ENCODE assay signal across 7 mouse cellular contexts in genomic region chr16:91465505-91466240, GRCm38 (mm10). TPM values are rescaled to one million over a fixed set of nuclear protein-coding genes. Genes with fewer than 3 reads are reported as not detected.
A peak's percentile ranks its signal among the peaks of the same experiment; 100 is the strongest.
DNase-seq lines count a peak whose midpoint lies in the region; ATAC-seq and TF ChIP-seq lines count a peak whose summit lies in the region.

No protein-coding gene starts in this region.

- peak overlapping the region; percentile 51 for H3K9ac ChIP-seq in lung, postnatal 0 days (replicated peaks; ENCODE audit: low read depth)
- H3K9ac ChIP-seq in limb, embryonic 12.5 days (replicated peaks), result peak overlapping the region; percentile 60
- H3K9ac ChIP-seq in stomach, embryonic 14.5 days (replicated peaks; ENCODE audit: low read depth, low read length), result 0 out of 2 replicates have a peak overlapping the region, but pooled peaks have one; percentile 38

- peaks cover 10% of the 10 kb centered on the region; the same call in 1 of the 2 replicates for H3K4me1 ChIP-seq in lung, postnatal 0 days (ENCODE audit: insufficient read depth, low read depth, low read length)
- peaks cover 25% of the 10 kb centered on the region for H3K4me1 ChIP-seq in limb, embryonic 12.5 days (replicated peaks)
- H3K4me1 ChIP-seq in stomach, embryonic 14.5 days (ENCODE audit: control insufficient read depth, insufficient read depth, low read length), result peaks cover 10% of the 10 kb centered on the region

- TF ChIP-seq EP300 in lung, postnatal 0 days (IDR thresholded peaks at IDR 0.05), result no peak

- no peak for DNase-seq in lung, postnatal 0 days (ENCODE audit: low spot score)
- no peak for DNase-seq in lung, postnatal 36 days
- DNase-seq in frontal cortex, postnatal 25 days (ENCODE audit: low spot score in 2 of 2), result no peak

- no peak for ATAC-seq in lung, postnatal 0 days
- peak; percentile 45 for ATAC-seq in erythroid progenitor cell, adult 5-6 weeks (replicated peaks; ENCODE audit: low FRiP score, poor library complexity, severe bottlenecking)
- no peak for ATAC-seq in limb, embryonic 12.5 days (ENCODE audit: insufficient number of reproducible peaks, insufficient read depth, low FRiP score, low TSS enrichment, low read depth)
- no peak for ATAC-seq in stomach, embryonic 14.5 days (ENCODE audit: insufficient number of reproducible peaks, insufficient read depth, low FRiP score, low read depth)
- no peak for ATAC-seq in frontal cortex, adult (ENCODE audit: low TSS enrichment)

- 46% methylated on average over 13 of the region's 13 CpGs for WGBS in lung, postnatal 0 days
- WGBS in limb, embryonic 12.5 days, result 55% methylated on average over 13 of the region's 13 CpGs
- WGBS in stomach, embryonic 14.5 days, result 48% methylated on average over 13 of the region's 13 CpGs

- H3K9me3 ChIP-seq in lung, postnatal 0 days (ENCODE audit: low read length), result no peaks in the 10 kb centered on the region
- no peaks in the 10 kb centered on the region for H3K9me3 ChIP-seq in limb, embryonic 12.5 days
- H3K9me3 ChIP-seq in stomach, embryonic 14.5 days (ENCODE audit: control insufficient read depth, low read depth, low read length), result no peaks in the 10 kb centered on the region

- H3K27me3 ChIP-seq in lung, postnatal 0 days (replicated peaks; ENCODE audit: insufficient read depth, low read length), result no peaks in the 10 kb centered on the region
- H3K27me3 ChIP-seq in limb, embryonic 12.5 days, result no peaks in the 10 kb centered on the region
- H3K27me3 ChIP-seq in stomach, embryonic 14.5 days (ENCODE audit: control insufficient read depth, insufficient read depth, low read length), result no peaks in the 10 kb centered on the region

- H3K27ac ChIP-seq in lung, postnatal 0 days (ENCODE audit: low read length), result peak overlapping the region; percentile 86; the same call in 1 of the 2 replicates
- no peak overlapping the region for H3K27ac ChIP-seq in limb, embryonic 12.5 days
- H3K27ac ChIP-seq in stomach, embryonic 14.5 days (ENCODE audit: low read length), result peak overlapping the region; percentile 16; the same call in 1 of the 2 replicates

- H3K4me2 ChIP-seq in lung, postnatal 0 days (replicated peaks; ENCODE audit: low read depth, low read length), result peak overlapping the region; percentile 97
- H3K4me2 ChIP-seq in limb, embryonic 12.5 days, result peak overlapping the region; percentile 91
- peak overlapping the region; percentile 92 for H3K4me2 ChIP-seq in stomach, embryonic 14.5 days (replicated peaks; ENCODE audit: low read depth, low read length)

- H3K36me3 ChIP-seq in lung, postnatal 0 days (ENCODE audit: insufficient read depth, low read length), result no peaks in the 10 kb centered on the region
- H3K36me3 ChIP-seq in limb, embryonic 12.5 days, result no peaks in the 10 kb centered on the region
- H3K36me3 ChIP-seq in stomach, embryonic 14.5 days (ENCODE audit: control insufficient read depth, insufficient read depth, low read length), result no peaks in the 10 kb centered on the region; the same call in 1 of the 2 replicates

- TF ChIP-seq CTCF in lung, postnatal 0 days (IDR thresholded peaks at IDR 0.05), result no peak

- peak overlapping the region; percentile 52 for H3K4me3 ChIP-seq in lung, postnatal 0 days (ENCODE audit: low read depth, low read length)
- peak overlapping the region; percentile 59 for H3K4me3 ChIP-seq in limb, embryonic 12.5 days (replicated peaks)
- peak overlapping the region; percentile 62 for H3K4me3 ChIP-seq in stomach, embryonic 14.5 days (ENCODE audit: low read depth, low read length)

RNA-seq across cellular contexts. Expression of gene Ifnar1, which starts 19.4 kb away (rescaled TPM):
- 40.3 and 44.9 TPM in 2 replicates for polyA plus RNA-seq in lung, postnatal 0 days (2015; fragmentation: Nextera tagmentation; extraction: Ambion mirVana)
- 31.9 and 32.1 TPM in 2 replicates for total RNA-seq in erythroid progenitor cell, adult 5-6 weeks (2015; ENCODE audit: low replicate concordance)
- 38.1 and 46.3 TPM in 2 replicates for total RNA-seq in erythroid progenitor cell, adult 5-6 weeks (2017; ENCODE audit: low replicate concordance)
- polyA plus RNA-seq in limb, embryonic 12.5 days (2016; fragmentation: Nextera tagmentation; extraction: Ambion mirVana), result 62.3 and 65.1 TPM in 2 replicates
- polyA plus RNA-seq in stomach, embryonic 14.5 days (2014; fragmentation: Nextera tagmentation; extraction: Ambion mirVana), result 61.7 and 63.9 TPM in 2 replicates

RNA-seq across cellular contexts. Expression of gene Il10rb, which starts 59.7 kb away (rescaled TPM):
- 90.5 and 106 TPM in 2 replicates for polyA plus RNA-seq in lung, postnatal 0 days (2015; fragmentation: Nextera tagmentation; extraction: Ambion mirVana)
- 21.8 and 37.8 TPM in 2 replicates for total RNA-seq in erythroid progenitor cell, adult 5-6 weeks (2015; ENCODE audit: low replicate concordance)
- 20.5 and 33.1 TPM in 2 replicates for total RNA-seq in erythroid progenitor cell, adult 5-6 weeks (2017; ENCODE audit: low replicate concordance)
- 8.0 and 9.6 TPM in 2 replicates for polyA plus RNA-seq in limb, embryonic 12.5 days (2016; fragmentation: Nextera tagmentation; extraction: Ambion mirVana)
- polyA plus RNA-seq in stomach, embryonic 14.5 days (2014; fragmentation: Nextera tagmentation; extraction: Ambion mirVana), result 33.0 and 34.1 TPM in 2 replicates
